ENCODE assay signal across 29 mouse cellular contexts in genomic region chr2:70933516-70933915, GRCm38 (mm10).
DNase-seq lines count a peak whose midpoint lies in the region; TF ChIP-seq lines count a peak whose summit lies in the region.
"Had no signal": no experiment of that assay in that cellular context is flagged by ENCODE, and none has a peak within 500 bp of the region (broad histone marks: within the 10 kb centered on the region; RNA-seq: fewer than 3 reads in every experiment).

No protein-coding gene starts in this region.

- H3K27me3 ChIP-seq in thymus, adult 2 months (ENCODE audit: control insufficient read depth, insufficient read depth, low read length): no peaks in the 10 kb centered on the region
- H3K27me3 ChIP-seq: embryonic facial prominence, embryonic 13.5 days; forebrain, embryonic 12.5 days; forebrain, embryonic 15.5 days; heart, embryonic 13.5 days had no signal

- TF ChIP-seq POLR2A in thymus, adult 2 months (IDR thresholded peaks at IDR 0.05; ENCODE audit: control insufficient read depth, extremely low read depth, insufficient read depth, low read length, poor library complexity): no peak

- WGBS in thymus, adult 2 months: 85% methylated on average over 1 of the region's 1 CpGs

- no peak for TF ChIP-seq CTCF in thymus, adult 2 months (IDR thresholded peaks at IDR 0.05; ENCODE audit: borderline replicate concordance, control insufficient read depth, extremely low read depth, insufficient read depth, low read length, poor library complexity)

- H3K36me3 ChIP-seq in thymus, adult 2 months (ENCODE audit: control insufficient read depth, insufficient read depth, low read length): no peaks in the 10 kb centered on the region
- H3K36me3 ChIP-seq: embryonic facial prominence, embryonic 10.5 days; embryonic facial prominence, embryonic 13.5 days; forebrain, embryonic 12.5 days; forebrain, embryonic 15.5 days; G1E; heart, embryonic 10.5 days; heart, embryonic 13.5 days had no signal

- H3K4me1 ChIP-seq in thymus, adult 2 months (replicated peaks; ENCODE audit: control insufficient read depth, insufficient read depth, low read length): peaks cover 35% of the 10 kb centered on the region
- H3K4me1 ChIP-seq: embryonic facial prominence, embryonic 10.5 days; forebrain, embryonic 12.5 days; forebrain, embryonic 15.5 days had no signal

- peak overlapping the region; percentile 74 for H3K27ac ChIP-seq in thymus, adult 2 months (ENCODE audit: control insufficient read depth, insufficient read depth, low read length)
- H3K27ac ChIP-seq: embryonic facial prominence, embryonic 10.5 days; embryonic facial prominence, embryonic 13.5 days; forebrain, embryonic 12.5 days; forebrain, embryonic 15.5 days; heart, adult 2 months; heart, embryonic 10.5 days; heart, embryonic 13.5 days; hindbrain, embryonic 14.5 days; hindbrain, postnatal 0 days had no signal

- peak; percentile 62 for DNase-seq in adrenal gland, adult 2 months
- no peak for DNase-seq in adrenal gland, adult 18-20 months (ENCODE audit: low spot score in 2 of 2)
- DNase-seq in thymus, adult 2 months: no peak
- DNase-seq in thymus, adult 18-20 months: no peak
- peak; percentile 31 for DNase-seq in NIH3T3 (ENCODE audit: low read depth)
- DNase-seq in adrenal gland, postnatal 36 days: peak; percentile 36 to 58
- no peak for DNase-seq in right cerebral cortex, adult 18-20 months
- DNase-seq in cerebellum, adult 9-11 months: no peak
- DNase-seq: cerebellum, adult 11 months; cerebellum, adult 2 months; cerebellum, postnatal 10 days; cerebellum, postnatal 36 days; embryo, embryonic 11 days; gastrocnemius, postnatal 10 days; gastrocnemius, postnatal 36 days; heart, adult 2 months; heart, postnatal 14 days; heart, postnatal 4 days; kidney, adult 18-20 months had no signal

- no peak overlapping the region for H3K4me3 ChIP-seq in thymus, adult 2 months (ENCODE audit: control insufficient read depth, insufficient read depth, low read length)
- H3K4me3 ChIP-seq: embryonic facial prominence, embryonic 10.5 days; embryonic facial prominence, embryonic 13.5 days; erythroblast, embryonic 14.5 days; forebrain, embryonic 12.5 days; forebrain, embryonic 15.5 days; heart, adult 2 months; heart, embryonic 10.5 days; heart, embryonic 13.5 days had no signal

Comparison
In these comparisons a context has a peak if more than half of its experiments do, and no peak if none do; other contexts are left out.
1. DNase-seq: peak in adrenal gland, adult 2 months (single experiment), NIH3T3 (single experiment) and adrenal gland, postnatal 36 days (2 of 2); none in adrenal gland, adult 18-20 months (0 of 2), thymus, adult 2 months (single experiment), thymus, adult 18-20 months (0 of 2), right cerebral cortex, adult 18-20 months (single experiment) and cerebellum, adult 9-11 months (single experiment).